Mouse (Mus musculus) cerebellum, postnatal 25 days (tissue): ENCODE measurements at regions not wholly inside any gene's neighbourhood (a gene's known extent, or its start where the extent isn't known, plus 50 kb on each side); places are given as distances from the start of the nearest gene placed in this dataset.
A peak's percentile ranks its signal among the peaks of the same experiment; 100 is the strongest.

Experiments used
- DNase-seq, 2 experiments: peaks; one replicate each; pipeline ENCODE4 v3.0.0; 2021; ENCODE audit warnings: mixed read lengths in 2 of 2

DNA sequence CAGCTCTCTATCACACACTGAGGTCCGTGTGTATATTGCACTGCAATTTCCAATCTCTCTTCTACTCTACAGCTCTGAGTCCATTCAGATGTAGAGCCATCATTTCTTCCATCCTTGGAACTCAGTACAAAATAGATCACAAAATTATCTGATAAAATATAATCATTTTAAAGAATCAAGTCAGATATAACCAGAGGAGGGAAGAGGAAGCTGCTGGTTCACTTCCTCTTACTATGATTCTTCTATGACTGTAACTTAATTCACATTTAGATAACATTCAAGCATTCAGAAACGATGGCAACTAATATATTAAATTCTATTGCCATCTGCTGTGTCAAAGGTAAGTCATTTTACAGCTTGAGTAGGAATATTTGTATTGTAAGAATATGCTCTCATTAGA, 1550.1 kb downstream of the Cdh8 start:
- no peak for DNase-seq

GRCm38 (mm10) chr8:97861511-97861910, 1554.8 kb downstream of the Cdh8 start:
- peak; percentile 36 to 64 for DNase-seq

DNA sequence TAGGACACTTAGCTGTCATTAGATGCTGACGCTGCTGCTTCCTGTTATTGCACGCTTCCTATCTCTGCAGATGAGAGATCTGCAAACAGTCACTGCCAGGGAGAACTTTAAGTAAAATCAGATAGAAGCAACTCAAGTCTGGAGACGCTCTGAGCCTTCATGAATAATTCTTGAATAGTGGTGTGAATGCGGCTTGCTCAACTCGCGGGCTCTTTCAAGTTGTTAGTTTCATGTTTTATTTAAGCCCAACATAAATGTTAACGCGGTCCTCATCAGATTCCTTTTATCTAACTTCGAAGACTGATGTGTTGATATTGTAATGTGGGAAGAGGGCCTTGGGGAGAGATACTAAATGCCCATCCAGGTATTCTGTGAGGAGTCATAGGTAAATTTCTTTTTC, 1556.1 kb downstream of the Cdh8 start:
- DNase-seq, result no peak

DNA sequence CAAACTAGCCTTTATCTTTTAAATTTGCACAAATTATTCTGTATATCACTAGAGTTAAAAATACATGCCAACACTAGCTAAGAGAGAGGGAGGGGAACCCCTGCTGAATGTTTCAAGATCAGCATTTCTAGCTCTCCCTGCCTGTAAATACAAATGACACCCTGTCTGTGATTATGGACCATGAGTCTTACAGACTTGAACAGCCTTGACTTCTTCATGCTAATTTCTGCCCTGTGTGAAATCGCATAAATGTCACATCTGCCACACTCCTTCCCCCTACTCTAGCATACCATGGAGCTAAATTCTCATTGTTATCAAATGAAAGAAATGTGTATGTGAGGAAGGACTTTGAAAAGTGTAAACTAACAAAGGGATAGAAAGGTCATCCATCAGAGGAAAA, 1559.0 kb downstream of the Cdh8 start:
- DNase-seq, result no peak
